In the genomic region with DNA sequence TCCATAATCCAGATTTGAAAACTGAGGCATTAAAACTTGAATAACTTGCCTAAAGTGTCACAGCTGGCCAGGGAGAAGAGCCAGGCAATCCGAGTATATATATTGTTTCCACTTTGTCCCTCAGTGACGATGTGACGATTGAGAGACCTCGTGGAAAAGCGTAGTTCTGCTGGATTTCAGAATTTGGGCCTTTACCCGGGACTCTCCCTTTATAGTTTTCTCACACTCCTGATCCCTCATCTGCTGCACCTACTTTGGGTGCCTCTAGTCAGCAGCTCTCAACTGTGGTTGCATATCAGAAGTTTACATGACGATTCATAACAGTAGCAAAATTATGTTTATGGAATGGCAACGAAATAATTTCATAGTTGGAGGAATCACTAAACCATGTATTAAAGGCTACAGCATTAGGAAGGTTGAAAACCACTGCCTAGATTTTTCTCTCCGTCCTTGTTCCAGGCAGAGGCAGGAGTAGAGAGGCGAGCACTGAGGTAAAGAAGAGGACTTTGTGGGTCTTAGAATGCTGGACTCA, we compare ENCODE assay signal across 8 mouse cellular contexts. TPM values are rescaled to one million over a fixed set of nuclear protein-coding genes. Genes with fewer than 3 reads are reported as not detected.
DNase-seq lines count a peak whose midpoint lies in the region; ATAC-seq and TF ChIP-seq lines count a peak whose summit lies in the region.

No protein-coding gene starts in this region.

- H3K27me3 ChIP-seq in hindbrain, postnatal 0 days (ENCODE audit: insufficient read depth, low read length): no peaks in the 10 kb centered on the region
- H3K27me3 ChIP-seq in myocyte (ENCODE audit: control insufficient read depth, insufficient read depth, insufficient read length): no peaks in the 10 kb centered on the region

- WGBS in lung, adult 2 months: 22% methylated on average over 10 of the region's 10 CpGs
- WGBS in hindbrain, postnatal 0 days: 30% methylated on average over 10 of the region's 10 CpGs

- DNase-seq in lung, adult 2 months: no peak
- no peak for DNase-seq in lung, postnatal 14 days
- DNase-seq in c-Kit-positive CD71-positive TER-119-positive erythroid progenitor cells, embryonic 14.5 days (ENCODE audit: low spot score): peak; percentile 27
- DNase-seq in hindbrain, postnatal 0 days (ENCODE audit: low spot score): no peak
- no peak for DNase-seq in urinary bladder, postnatal 36 days (ENCODE audit: low spot score in 2 of 2)
- no peak for DNase-seq in left cerebral cortex, postnatal 14 days (ENCODE audit: low spot score in 2 of 2)
- no peak for DNase-seq in cerebellum, adult 9-10 months

- no peak for ATAC-seq in hindbrain, postnatal 0 days

- TF ChIP-seq CTCF in lung, adult 2 months (IDR thresholded peaks at IDR 0.05; ENCODE audit: insufficient read depth, low read length): no peak
- TF ChIP-seq CTCF in hindbrain, postnatal 0 days (IDR thresholded peaks at IDR 0.05; ENCODE audit: low read depth): no peak

- H3K9me3 ChIP-seq in hindbrain, postnatal 0 days (ENCODE audit: low read length): no peaks in the 10 kb centered on the region

- no peaks in the 10 kb centered on the region for H3K36me3 ChIP-seq in hindbrain, postnatal 0 days (ENCODE audit: insufficient read depth, low read length)
- no peaks in the 10 kb centered on the region for H3K36me3 ChIP-seq in myocyte (ENCODE audit: control insufficient read depth, insufficient read depth)

- H3K4me3 ChIP-seq in lung, adult 2 months (replicated peaks; ENCODE audit: extremely low read depth, low read depth, low read length): peak overlapping the region; percentile 30
- H3K4me3 ChIP-seq in hindbrain, postnatal 0 days (ENCODE audit: low read length): peak overlapping the region; percentile 74
- peak overlapping the region; percentile 82 for H3K4me3 ChIP-seq in myocyte

- H3K9ac ChIP-seq in hindbrain, postnatal 0 days (replicated peaks; ENCODE audit: low read length): peak overlapping the region; percentile 86; the same call in 1 of the 2 replicates

- peak overlapping the region; percentile 62 for H3K4me2 ChIP-seq in hindbrain, postnatal 0 days (ENCODE audit: low read depth, low read length)
- H3K4me2 ChIP-seq in myocyte (ENCODE audit: low read depth): peak overlapping the region; percentile 83

- peaks cover 52% of the 10 kb centered on the region for H3K79me2 ChIP-seq in myocyte (ENCODE audit: control insufficient read depth, insufficient read depth)

- H3K4me1 ChIP-seq in lung, adult 2 months (ENCODE audit: control insufficient read depth, insufficient read depth, low read length): no peaks in the 10 kb centered on the region
- peaks cover 7% of the 10 kb centered on the region; the same call in 1 of the 2 replicates for H3K4me1 ChIP-seq in hindbrain, postnatal 0 days (ENCODE audit: insufficient read depth, low read length)

- intact Hi-C loops in left cerebral cortex, postnatal 14 days (cut with DNase I): no loop called here

- H3K27ac ChIP-seq in hindbrain, postnatal 0 days: peak overlapping the region; percentile 92; the same call in 1 of the 2 replicates

- H3ac ChIP-seq in myocyte (ENCODE audit: control insufficient read depth, insufficient read length): peak overlapping the region; percentile 13

- TF ChIP-seq POLR2A in lung, adult 2 months (IDR thresholded peaks at IDR 0.05; ENCODE audit: borderline replicate concordance, extremely low read depth, low read depth, low read length): no peak
- no peak for TF ChIP-seq POLR2A in myocyte (IDR thresholded peaks at IDR 0.05; ENCODE audit: insufficient read length, low read depth)

TF ChIP-seq in myocyte, 11 proteins besides CTCF, POLR2A, EP300 and RAD21:
- TF ChIP-seq POLR2AphosphoS2 (IDR thresholded peaks at IDR 0.05; ENCODE audit: insufficient read length, low read depth) (no peak), E2F4 (IDR thresholded peaks at IDR 0.05; ENCODE audit: insufficient read depth) (no peak), MYOG (IDR thresholded peaks at IDR 0.05; ENCODE audit: control insufficient read depth in 1 of 3, insufficient read depth in 1 of 3, insufficient read length in 2 of 3, low read depth in 2 of 3) (no peak), MAX (IDR thresholded peaks at IDR 0.05; ENCODE audit: low read depth) (no peak), USF1 (IDR thresholded peaks at IDR 0.05; ENCODE audit: low read depth) (no peak), MYOD1 (IDR thresholded peaks at IDR 0.05; ENCODE audit: control insufficient read depth in 1 of 3, insufficient read length in 2 of 3, low read depth in 2 of 3) (no peak), CEBPB (IDR thresholded peaks at IDR 0.05; ENCODE audit: insufficient read depth, poor library complexity, severe bottlenecking) (no peak)

RNA-seq across cellular contexts. Expression of a gene that starts 0.9 kb away (rescaled TPM):
- 6.9 and 8.6 TPM in 2 replicates for polyA plus RNA-seq in lung, adult 2 months (2012; rRNA removed)
- total RNA-seq in hindbrain, postnatal 0 days (2014; rRNA removed): 64.5 and 73.7 TPM in 2 replicates
- polyA plus RNA-seq in hindbrain, postnatal 0 days (2015; fragmentation: Nextera tagmentation; extraction: Ambion mirVana): 102 and 103 TPM in 2 replicates
- 10.9 TPM for polyA plus RNA-seq in myocyte (2012; fragmentation: generic; extraction: Trizol)
- 10 to 100 TPM; 48.4 to 53.7 TPM for total RNA-seq in left cerebral cortex, postnatal 14 days (2021)

RNA-seq across cellular contexts. Expression of a gene that starts 17.1 kb away (rescaled TPM):
- not detected in 2 replicates for polyA plus RNA-seq in lung, adult 2 months (2012; rRNA removed)
- total RNA-seq in hindbrain, postnatal 0 days (2014; rRNA removed): 1.2 and 2.1 TPM in 2 replicates
- 1.2 TPM in 2 replicates for polyA plus RNA-seq in hindbrain, postnatal 0 days (2015; fragmentation: Nextera tagmentation; extraction: Ambion mirVana)
- polyA plus RNA-seq in myocyte (2012; fragmentation: generic; extraction: Trizol): not detected
- 10 to 100 TPM; 17.9 to 29.4 TPM for total RNA-seq in left cerebral cortex, postnatal 14 days (2021)

Comparison
In these comparisons a context has a peak if more than half of its experiments do, and no peak if none do; other contexts are left out.
1. H3K4me3 ChIP-seq: peak in every context shown above with its lines; median percentile 82 in myocyte; 74 in hindbrain, postnatal 0 days; 30 in lung, adult 2 months.